Mouse (Mus musculus) right cerebral cortex, postnatal 25 days (tissue): ENCODE measurements around the gene Prnd.

Experiments
- DNase-seq: peaks from one replicate; pipeline ENCODE4 v3.0.0; 2022

Prnd gene

GRCm38 (mm10) chr2:131988550-131988949, 37.9 kb downstream of the Prnd start:
- peak; percentile 1 for DNase-seq

- DNase-seq = no peak
Measured at GRCm38 (mm10) chr2:131992487-131992886, 41.8 kb downstream of the Prnd start.

DNA sequence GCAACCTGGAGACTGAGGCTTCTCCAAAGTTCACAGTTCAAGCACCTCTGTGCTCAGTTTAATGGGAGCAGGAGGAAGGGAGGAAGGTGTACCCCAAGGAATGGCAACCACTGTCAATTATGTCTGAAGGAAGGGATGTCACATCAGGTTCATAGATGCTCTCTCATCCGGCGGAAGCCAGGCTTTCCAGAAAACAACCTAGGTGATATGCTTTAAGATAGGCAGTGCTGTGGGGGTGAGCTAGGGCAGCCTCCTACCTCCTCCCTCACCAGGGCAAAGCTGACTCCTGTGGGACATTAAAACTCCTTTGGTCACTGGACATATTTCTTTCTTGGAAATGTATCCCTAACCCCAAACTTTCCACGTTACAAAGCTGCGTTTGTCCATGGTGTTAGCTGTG, 42.5 kb downstream of the Prnd start:
- DNase-seq = no peak

- no peak for DNase-seq
Measured at GRCm38 (mm10) chr2:131993563-131994088, 43.0 kb downstream of the Prnd start.

GRCm38 (mm10) chr2:131994971-131995370, 44.3 kb downstream of the Prnd start:
- no peak for DNase-seq

DNA sequence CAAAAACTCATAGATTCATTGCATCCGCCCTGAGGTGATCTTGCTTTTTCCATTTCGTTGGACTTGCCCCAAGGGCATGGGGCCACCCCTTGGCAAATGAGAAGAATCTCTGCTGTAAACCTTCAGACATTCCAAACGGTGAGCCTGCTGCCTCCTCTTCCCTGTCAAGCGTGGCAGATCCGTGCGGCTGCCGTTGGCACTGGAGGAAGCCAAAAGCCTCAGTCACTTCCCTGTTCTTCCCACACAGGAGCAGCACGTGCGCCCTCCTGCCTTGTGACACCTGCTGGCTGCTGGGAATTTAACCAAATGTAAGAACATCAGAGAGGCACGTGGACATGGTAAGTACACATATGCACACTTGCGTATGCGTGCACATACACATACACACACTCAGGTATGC, 45.1 kb downstream of the Prnd start:
- DNase-seq = peak; percentile 51

- DNase-seq = no peak
Measured at GRCm38 (mm10) chr2:131996369-131996768, 45.7 kb downstream of the Prnd start.

- DNase-seq = no peak
Measured at GRCm38 (mm10) chr2:131997356-131997755, 46.7 kb downstream of the Prnd start.

GRCm38 (mm10) chr2:132001696-132002334, 51.2 kb downstream of the Prnd start:
- no peak for DNase-seq

GRCm38 (mm10) chr2:132003916-132004315, 53.3 kb downstream of the Prnd start:
- DNase-seq = no peak

DNA sequence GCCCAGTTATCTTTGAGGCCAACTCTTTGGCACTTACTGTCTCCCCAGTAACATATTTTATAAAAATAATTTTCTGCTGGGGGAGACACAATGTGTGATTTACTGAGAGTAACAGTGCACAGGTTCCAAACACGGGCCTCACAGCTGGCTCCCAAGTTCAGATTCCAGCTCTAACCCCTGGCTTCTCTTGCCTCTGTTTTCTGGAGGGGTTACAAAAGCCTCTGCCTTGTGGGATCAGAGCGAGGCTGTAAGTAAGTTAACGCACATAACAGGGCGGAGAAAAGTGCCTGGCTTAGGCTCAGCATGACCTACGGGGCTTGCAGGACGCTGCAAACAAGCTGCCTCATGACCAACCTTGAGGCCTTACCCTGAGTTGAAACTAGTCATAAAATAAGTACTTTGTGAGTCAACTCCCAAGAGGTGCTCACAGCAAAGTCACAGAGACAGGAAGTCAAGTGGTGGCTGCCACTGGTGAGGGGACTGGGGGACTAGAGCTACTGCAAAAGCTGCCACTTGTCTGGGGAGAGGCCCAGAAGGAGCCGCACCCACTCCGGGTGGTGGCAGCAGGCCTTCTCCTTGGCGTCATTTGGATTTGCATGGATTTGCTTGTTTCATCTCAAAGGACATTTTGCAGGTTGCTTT, 54.0 kb downstream of the Prnd start:
- no peak for DNase-seq

DNA sequence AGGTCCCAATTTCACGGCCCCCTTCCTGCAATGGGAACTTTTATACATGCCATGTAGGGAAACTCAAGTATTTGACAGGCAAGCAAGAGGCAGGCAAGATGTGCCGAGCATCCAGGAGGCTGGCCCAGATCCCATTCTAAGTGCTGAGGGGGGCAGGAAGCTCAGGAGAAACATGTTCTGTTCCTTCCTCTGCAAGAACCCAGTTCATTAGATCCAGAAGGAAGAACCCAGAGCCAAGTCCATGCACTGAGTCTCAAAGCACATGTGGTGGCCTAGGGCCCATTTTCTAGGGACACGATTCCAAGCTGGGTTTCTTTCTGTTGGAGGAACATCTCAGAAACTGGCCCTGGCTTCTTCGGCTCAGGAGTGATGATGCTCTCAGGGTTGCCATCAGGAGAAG, 54.8 kb downstream of the Prnd start:
- no peak for DNase-seq
